Mouse (Mus musculus) liver, adult 2 months (tissue): ENCODE data around the gene Gm17482.

Experiments
- CTCF ChIP-seq: fragments of 200-500 bp; IDR thresholded peaks from 2 replicates; pipeline ENCODE4 v1.5.1; 2011; ENCODE audit warnings: low read depth, low read length, control low read depth
- POLR2A ChIP-seq: fragments of 200-500 bp; IDR thresholded peaks from 2 replicates; pipeline ENCODE4 v1.6.1; 2011; ENCODE audit warnings: low read length, control low read depth; ENCODE audit not compliant: insufficient read depth; ENCODE audit errors: extremely low read depth

DNA sequence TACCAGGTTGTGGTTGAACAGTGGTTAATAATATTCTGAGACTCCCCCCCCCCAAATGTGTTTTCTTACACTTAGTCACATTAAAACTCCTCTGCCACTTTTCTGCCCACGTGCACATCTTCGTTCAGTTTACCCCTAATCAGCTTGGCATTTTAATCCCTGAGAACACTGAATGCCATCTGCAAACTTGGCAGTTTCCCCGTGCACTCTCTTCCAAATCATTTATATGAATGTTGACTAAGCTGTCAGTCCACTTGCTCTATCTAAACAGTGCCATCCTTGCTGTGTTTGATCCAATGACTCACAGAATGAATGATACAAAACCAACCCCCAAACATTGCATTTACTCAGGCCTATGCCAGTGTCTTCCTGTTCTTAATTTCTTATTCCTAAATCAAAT lies 1.6 kb upstream of the Gm17482 start:
- TF ChIP-seq CTCF (no peak), POLR2A (no peak)
